Mouse (Mus musculus): ENCODE data around the gene Nosip. TPM values are rescaled to one million over a fixed set of nuclear protein-coding genes. Genes with fewer than 3 reads are reported as not detected.
"Not testable (repeated sequence)": the region's sequence is repeated elsewhere in the genome, so short reads cannot be mapped to it uniquely, and the experiment has no call there.

Gene Nosip
- polyA plus RNA-seq, 1 experiment: 38.0 TPM

GRCm38 (mm10) chr7:45093516-45093905 lies 31.3 kb downstream of the Nosip start:
- H3K4me1 ChIP-seq (ENCODE audit: control insufficient read depth, insufficient read depth, low read length): peaks cover 5% of the 10 kb centered on the region; the same call in 1 of the 2 replicates
- TF ChIP-seq CTCF (IDR thresholded peaks at IDR 0.05; ENCODE audit: borderline replicate concordance, insufficient read depth, low read length) (no peak), POLR2A (IDR thresholded peaks at IDR 0.05; ENCODE audit: low read depth, low read length) (no peak)
- H3K27ac ChIP-seq (ENCODE audit: insufficient read depth, low read length): no peak overlapping the region
- no peak overlapping the region for H3K4me3 ChIP-seq (ENCODE audit: insufficient read depth, low read length)

- TF ChIP-seq CTCF (IDR thresholded peaks at IDR 0.05; ENCODE audit: borderline replicate concordance, insufficient read depth, low read length): no peak
- TF ChIP-seq POLR2A (IDR thresholded peaks at IDR 0.05; ENCODE audit: low read depth, low read length): no peak
- Histone ChIP-seq H3K4me3 (ENCODE audit: insufficient read depth, low read length) (no peak overlapping the region), H3K27ac (ENCODE audit: insufficient read depth, low read length) (no peak overlapping the region), H3K4me1 (ENCODE audit: control insufficient read depth, insufficient read depth, low read length) (peaks cover 5% of the 10 kb centered on the region; the same call in 1 of the 2 replicates)
These were observed 31.9 kb downstream of the Nosip start for GRCm38 (mm10) chr7:45094121-45094520.

- no peak for TF ChIP-seq POLR2A (IDR thresholded peaks at IDR 0.05; ENCODE audit: low read depth, low read length)
- no peak for TF ChIP-seq CTCF (IDR thresholded peaks at IDR 0.05; ENCODE audit: borderline replicate concordance, insufficient read depth, low read length)
- Histone ChIP-seq H3K27ac (ENCODE audit: insufficient read depth, low read length) (no peak overlapping the region), H3K4me1 (ENCODE audit: control insufficient read depth, insufficient read depth, low read length) (peaks cover 5% of the 10 kb centered on the region; the same call in 1 of the 2 replicates), H3K4me3 (ENCODE audit: insufficient read depth, low read length) (no peak overlapping the region)
These were observed 33.1 kb downstream of the Nosip start for GRCm38 (mm10) chr7:45095367-45095766.

GRCm38 (mm10) chr7:45095965-45096364 lies 33.7 kb downstream of the Nosip start:
- not testable (repeated sequence) for H3K4me1 ChIP-seq (ENCODE audit: control insufficient read depth, insufficient read depth, low read length); H3K4me3 ChIP-seq (ENCODE audit: insufficient read depth, low read length); H3K27ac ChIP-seq (ENCODE audit: insufficient read depth, low read length)

GRCm38 (mm10) chr7:45097479-45097878 lies 35.2 kb downstream of the Nosip start:
- H3K27ac ChIP-seq (ENCODE audit: insufficient read depth, low read length): no peak overlapping the region

GRCm38 (mm10) chr7:45098541-45099240 lies 36.5 kb downstream of the Nosip start:
- TF ChIP-seq POLR2A (IDR thresholded peaks at IDR 0.05; ENCODE audit: low read depth, low read length) (no peak), CTCF (IDR thresholded peaks at IDR 0.05; ENCODE audit: borderline replicate concordance, insufficient read depth, low read length) (no peak)

More at GRCm38 (mm10) chr7:45097479-45097878, 35.2 kb downstream of the Nosip start:
- Histone ChIP-seq H3K4me1 (ENCODE audit: control insufficient read depth, insufficient read depth, low read length) (peaks cover 5% of the 10 kb centered on the region; the same call in 1 of the 2 replicates), H3K4me3 (ENCODE audit: insufficient read depth, low read length) (no peak overlapping the region)
- TF ChIP-seq POLR2A (IDR thresholded peaks at IDR 0.05; ENCODE audit: low read depth, low read length) (no peak), CTCF (IDR thresholded peaks at IDR 0.05; ENCODE audit: borderline replicate concordance, insufficient read depth, low read length) (no peak)

GRCm38 (mm10) chr7:45100046-45100445 lies 37.8 kb downstream of the Nosip start:
- Histone ChIP-seq H3K4me3 (ENCODE audit: insufficient read depth, low read length) (no peak overlapping the region), H3K4me1 (ENCODE audit: control insufficient read depth, insufficient read depth, low read length) (no peaks in the 10 kb centered on the region), H3K27ac (ENCODE audit: insufficient read depth, low read length) (no peak overlapping the region)
- TF ChIP-seq CTCF (IDR thresholded peaks at IDR 0.05; ENCODE audit: borderline replicate concordance, insufficient read depth, low read length) (no peak), POLR2A (IDR thresholded peaks at IDR 0.05; ENCODE audit: low read depth, low read length) (no peak)

More at GRCm38 (mm10) chr7:45098541-45099240, 36.5 kb downstream of the Nosip start:
- Histone ChIP-seq H3K4me3 (ENCODE audit: insufficient read depth, low read length) (no peak overlapping the region), H3K4me1 (ENCODE audit: control insufficient read depth, insufficient read depth, low read length) (no peaks in the 10 kb centered on the region), H3K27ac (ENCODE audit: insufficient read depth, low read length) (no peak overlapping the region)

GRCm38 (mm10) chr7:45102441-45102840 lies 40.2 kb downstream of the Nosip start:
- Histone ChIP-seq H3K4me3 (ENCODE audit: insufficient read depth, low read length) (no peak overlapping the region), H3K27ac (ENCODE audit: insufficient read depth, low read length) (no peak overlapping the region), H3K4me1 (ENCODE audit: control insufficient read depth, insufficient read depth, low read length) (no peaks in the 10 kb centered on the region)
- TF ChIP-seq CTCF (IDR thresholded peaks at IDR 0.05; ENCODE audit: borderline replicate concordance, insufficient read depth, low read length) (no peak), POLR2A (IDR thresholded peaks at IDR 0.05; ENCODE audit: low read depth, low read length) (no peak)

GRCm38 (mm10) chr7:45102940-45103585 lies 40.8 kb downstream of the Nosip start:
- TF ChIP-seq CTCF (IDR thresholded peaks at IDR 0.05; ENCODE audit: borderline replicate concordance, insufficient read depth, low read length) (no peak), POLR2A (IDR thresholded peaks at IDR 0.05; ENCODE audit: low read depth, low read length) (no peak)
- peak overlapping the region; percentile 12; the same call in 1 of the 2 replicates for H3K4me3 ChIP-seq (ENCODE audit: insufficient read depth, low read length)
- peak overlapping the region; percentile 57 for H3K27ac ChIP-seq (ENCODE audit: insufficient read depth, low read length)
- H3K4me1 ChIP-seq (ENCODE audit: control insufficient read depth, insufficient read depth, low read length): no peaks in the 10 kb centered on the region

- TF ChIP-seq POLR2A (IDR thresholded peaks at IDR 0.05; ENCODE audit: low read depth, low read length) (peak; percentile 91), CTCF (IDR thresholded peaks at IDR 0.05; ENCODE audit: borderline replicate concordance, insufficient read depth, low read length) (no peak)
- Histone ChIP-seq H3K27ac (ENCODE audit: insufficient read depth, low read length) (peak within 1 kb of the TSS; percentile 57), H3K4me3 (ENCODE audit: insufficient read depth, low read length) (peak within 1 kb of the TSS; percentile 12; the same call in 1 of the 2 replicates), H3K4me1 (ENCODE audit: control insufficient read depth, insufficient read depth, low read length) (no peaks in the 10 kb centered on the region)
These were observed 41.5 kb downstream of the Nosip start, which contains the start of gene Fcgrt for GRCm38 (mm10) chr7:45103652-45104180. Fcgrt (minus strand) TSS chr7:45103851.
